Mouse (Mus musculus): Measurements from ENCODE around the gene Il16.

- TF ChIP-seq CTCF (IDR thresholded peaks at IDR 0.05) (no peak), EP300 (IDR thresholded peaks at IDR 0.05; ENCODE audit: insufficient read depth, low read depth, low read length) (no peak), POLR2A (IDR thresholded peaks at IDR 0.05; ENCODE audit: insufficient read depth, low read depth, low read length) (no peak)
Observed at GRCm38 (mm10) chr7:83737914-83738490, 7.5 kb downstream of the Il16 start.

Measured in heart, adult 2 months (tissue).